Mouse (Mus musculus) liver, embryonic 11.5 days (tissue): Measurements from ENCODE around the gene Carmil1. TPM values are rescaled to one million over a fixed set of nuclear protein-coding genes. Genes with fewer than 3 reads are reported as not detected.
A peak's percentile ranks its signal among the peaks of the same experiment; 100 is the strongest.

Experiments used
- ATAC-seq: fragments of 200-750 bp; cut with Nextera tagmentation; replicated peaks from 2 replicates; pipeline ENCODE4 v1.8.0; 2017; ENCODE audit warnings: moderate number of reproducible peaks, mild to moderate bottlenecking, moderate TSS enrichment, moderate library complexity; ENCODE audit not compliant: low FRiP score
- DNase-seq: peaks from one replicate; pipeline ENCODE4 v3.0.0-alpha.2; 2017; ENCODE audit warnings: low spot score
- H3K27ac ChIP-seq: fragments of 300-500 bp; sonication (generic); 2 replicates; pipeline ENCODE4 v1.5.1; 2014; ENCODE audit warnings: mild to moderate bottlenecking, low read depth, low read length, control low read depth
- H3K27me3 ChIP-seq: fragments of 300-500 bp; sonication (generic); replicated peaks from 2 replicates; pipeline ENCODE4 v1.6.1; 2014; ENCODE audit warnings: low read length, mixed read lengths; ENCODE audit not compliant: control insufficient read depth, insufficient read depth
- H3K36me3 ChIP-seq: fragments of 300-500 bp; sonication (generic); 2 replicates; pipeline ENCODE4 v1.6.1; 2014; ENCODE audit warnings: mild to moderate bottlenecking, low read length, moderate library complexity, mixed read lengths; ENCODE audit not compliant: control insufficient read depth, insufficient read depth
- H3K4me1 ChIP-seq: fragments of 300-500 bp; sonication (generic); replicated peaks from 2 replicates; pipeline ENCODE4 v1.6.1; 2014; ENCODE audit warnings: low read length, mixed read lengths; ENCODE audit not compliant: control insufficient read depth, insufficient read depth
- H3K4me2 ChIP-seq: fragments of 300-500 bp; sonication (generic); 2 replicates; pipeline ENCODE4 v1.6.1; 2014; ENCODE audit warnings: mild to moderate bottlenecking, control low read depth, moderate library complexity
- H3K4me3 ChIP-seq: fragments of 300-500 bp; sonication (generic); 2 replicates; pipeline ENCODE4 v1.5.1; 2014; ENCODE audit warnings: low read depth, low read length, control low read depth
- H3K9ac ChIP-seq: fragments of 300-500 bp; sonication (generic); 2 replicates; pipeline ENCODE4 v1.6.1; 2014; ENCODE audit warnings: low read depth, low read length, control low read depth
- H3K9me3 ChIP-seq: fragments of 300-500 bp; sonication (generic); 2 replicates; pipeline ENCODE4 v1.6.1; 2016; ENCODE audit warnings: low read length, inconsistent platforms, mixed read lengths; ENCODE audit not compliant: control insufficient read depth
- WGBS: fragments of 180-500 bp; shearing (Covaris S2); extraction: QIAGEN DNeasy Blood & Tissue Kit; methylation state at CpG from one replicate; pipeline ENCODE4 v1.1.7; 2014; 5-methylcytosine and 5-hydroxymethylcytosine counted together
- polyA plus RNA-seq: library from polyadenylated mRNA; unstranded; fragments of >200 nt; fragmentation: Nextera tagmentation; extraction: Ambion mirVana; gene quantifications from 2 replicates; pipeline ENCODE4 v1.2.1, GENCODE M21; 2014

Carmil1 gene
- polyA plus RNA-seq, 1 experiment from 2014 or later, result 18.6 TPM

GRCm38 (mm10) chr13:24104016-24104415 lies 176.6 kb downstream of the Carmil1 start:
- Histone ChIP-seq H3K27me3 (no peaks in the 10 kb centered on the region), H3K27ac (no peak overlapping the region), H3K4me1 (no peaks in the 10 kb centered on the region), H3K4me2 (no peak overlapping the region), H3K4me3 (no peak overlapping the region), H3K9me3 (no peaks in the 10 kb centered on the region), H3K36me3 (no peaks in the 10 kb centered on the region), H3K9ac (no peak overlapping the region)
- no peak for ATAC-seq
- no peak for DNase-seq
- WGBS, result 30% methylated on average over 4 of the region's 4 CpGs

DNA sequence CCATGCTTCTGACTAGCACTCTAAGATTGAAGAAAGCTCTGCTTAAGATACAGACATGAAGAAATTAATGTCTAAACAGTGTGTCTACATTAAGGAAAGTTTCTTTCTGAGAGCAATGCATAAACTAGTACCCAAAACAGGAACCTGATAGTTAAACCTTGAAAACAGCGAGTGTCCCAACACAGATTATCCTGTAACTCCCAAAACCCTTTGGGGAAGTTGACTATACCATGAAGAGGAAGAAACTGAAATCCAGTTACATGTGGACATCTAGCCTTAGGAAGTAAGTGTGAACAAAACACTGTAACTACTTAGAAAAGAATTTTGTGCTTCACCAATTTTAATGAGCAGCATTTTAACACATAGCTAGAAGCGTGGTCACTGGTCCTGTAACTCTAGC lies 177.4 kb downstream of the Carmil1 start:
- Histone ChIP-seq H3K4me3 (no peak overlapping the region), H3K27me3 (no peaks in the 10 kb centered on the region), H3K9ac (no peak overlapping the region), H3K36me3 (no peaks in the 10 kb centered on the region), H3K9me3 (no peaks in the 10 kb centered on the region), H3K4me2 (no peak overlapping the region), H3K27ac (no peak overlapping the region), H3K4me1 (no peaks in the 10 kb centered on the region)
- WGBS, result 71% methylated on average over 2 of the region's 2 CpGs
- DNase-seq (no peak), ATAC-seq (no peak)

DNA sequence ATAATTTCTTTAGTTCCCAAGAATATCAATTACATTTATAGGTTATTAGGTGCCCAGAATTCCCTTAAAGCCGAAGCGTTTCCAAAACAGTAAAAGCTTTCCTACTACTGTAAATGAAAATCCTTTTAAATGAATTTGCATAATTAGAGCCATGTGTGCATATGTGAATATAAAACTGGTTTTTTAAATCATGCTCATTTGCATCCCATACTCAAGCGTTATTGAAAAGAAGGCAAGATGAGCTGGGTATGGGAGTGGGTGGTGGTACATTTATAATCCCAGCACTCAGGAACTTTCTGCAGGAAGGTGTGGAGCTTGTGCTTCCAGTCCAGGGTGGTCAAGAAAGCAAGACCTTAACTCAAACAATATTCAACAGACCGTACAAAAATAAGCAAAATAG lies 178.3 kb downstream of the Carmil1 start:
- ATAC-seq, result no peak

GRCm38 (mm10) chr13:24101157-24102130 lies 179.2 kb downstream of the Carmil1 start:
- H3K27me3 ChIP-seq, result no peaks in the 10 kb centered on the region

More for the DNA sequence above, 178.3 kb downstream of the Carmil1 start:
- 90% methylated on average over 4 of the region's 4 CpGs for WGBS
- Histone ChIP-seq H3K4me1 (no peaks in the 10 kb centered on the region), H3K27me3 (no peaks in the 10 kb centered on the region), H3K4me3 (no peak overlapping the region), H3K9ac (no peak overlapping the region), H3K9me3 (no peaks in the 10 kb centered on the region), H3K27ac (no peak overlapping the region), H3K4me2 (no peak overlapping the region), H3K36me3 (no peaks in the 10 kb centered on the region)
- no peak for DNase-seq

GRCm38 (mm10) chr13:24100516-24101094 lies 180.0 kb downstream of the Carmil1 start:
- Histone ChIP-seq H3K4me2 (no peak overlapping the region), H3K27ac (no peak overlapping the region), H3K9ac (no peak overlapping the region), H3K9me3 (no peaks in the 10 kb centered on the region), H3K36me3 (no peaks in the 10 kb centered on the region), H3K4me1 (no peaks in the 10 kb centered on the region), H3K27me3 (no peaks in the 10 kb centered on the region), H3K4me3 (no peak overlapping the region)
- ATAC-seq (peak; percentile 74), DNase-seq (no peak)
- WGBS, result 68% methylated on average over 11 of the region's 11 CpGs

More at GRCm38 (mm10) chr13:24101157-24102130, 179.2 kb downstream of the Carmil1 start:
- 67% methylated on average over 11 of the region's 11 CpGs for WGBS
- H3K4me3 ChIP-seq, result no peak overlapping the region
- no peaks in the 10 kb centered on the region for H3K9me3 ChIP-seq
- H3K4me2 ChIP-seq, result no peak overlapping the region
- no peaks in the 10 kb centered on the region for H3K4me1 ChIP-seq
- no peak for DNase-seq
- H3K9ac ChIP-seq, result no peak overlapping the region
- ATAC-seq, result no peak
- H3K36me3 ChIP-seq, result no peaks in the 10 kb centered on the region
- H3K27ac ChIP-seq, result no peak overlapping the region

DNA sequence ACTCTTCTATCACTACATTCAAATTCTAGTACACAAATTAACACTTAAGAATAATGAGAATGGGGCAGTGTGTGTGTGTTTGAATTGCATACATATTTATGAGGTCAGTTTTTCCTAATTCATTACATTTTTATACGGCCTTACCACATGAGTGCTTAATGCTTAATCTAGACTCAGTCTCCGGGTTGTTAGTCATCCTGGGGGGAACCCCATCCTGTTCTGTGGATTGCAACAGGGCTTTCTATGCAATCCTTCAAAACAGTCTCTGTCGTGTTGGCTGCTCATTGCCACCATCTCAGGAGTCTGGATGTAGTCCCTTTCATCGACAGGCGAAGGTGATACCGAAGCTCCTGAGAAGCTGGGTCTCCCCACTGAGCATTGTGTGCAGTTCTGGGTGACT lies 184.0 kb downstream of the Carmil1 start:
- Histone ChIP-seq H3K27ac (no peak overlapping the region), H3K4me1 (no peaks in the 10 kb centered on the region), H3K4me3 (no peak overlapping the region), H3K36me3 (no peaks in the 10 kb centered on the region), H3K4me2 (no peak overlapping the region), H3K9me3 (no peaks in the 10 kb centered on the region), H3K9ac (no peak overlapping the region), H3K27me3 (no peaks in the 10 kb centered on the region)
- 81% methylated on average over 6 of the region's 6 CpGs for WGBS
- no peak for DNase-seq
- no peak for ATAC-seq

DNA sequence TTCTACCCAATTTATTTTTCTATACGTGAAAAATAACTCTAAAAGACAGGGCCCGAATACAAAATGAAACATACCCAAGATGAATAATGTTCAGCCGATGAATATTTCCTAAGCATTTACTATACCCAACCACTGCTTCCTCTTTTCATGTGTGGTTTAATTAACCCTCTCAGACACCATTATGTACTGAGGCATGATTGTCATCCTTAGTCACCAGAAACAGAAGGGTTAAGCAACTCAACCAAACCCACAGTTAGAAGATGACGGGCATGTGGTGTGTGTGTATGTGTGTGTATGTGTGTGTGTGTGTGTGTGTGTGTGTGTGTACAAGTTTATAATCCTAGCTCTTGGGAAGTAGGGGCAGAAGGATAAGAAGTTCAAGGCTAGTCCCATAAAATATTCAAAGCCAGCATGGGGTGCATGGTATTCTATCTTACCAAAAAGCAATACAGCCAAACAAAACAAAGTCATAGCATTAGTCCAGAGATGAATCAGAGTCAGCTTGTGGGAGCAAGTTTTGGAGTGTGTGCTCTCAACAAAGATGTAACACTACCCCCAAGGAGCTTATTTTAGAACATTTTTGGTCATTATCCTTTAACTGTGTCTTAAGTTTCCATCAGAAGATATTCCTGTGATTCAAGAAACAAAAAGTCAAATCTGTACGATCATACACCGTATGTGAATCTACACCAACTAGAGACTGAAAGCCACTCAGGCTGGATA lies 185.6 kb downstream of the Carmil1 start:
- Histone ChIP-seq H3K4me2 (no peak overlapping the region), H3K27ac (no peak overlapping the region), H3K36me3 (no peaks in the 10 kb centered on the region), H3K4me3 (no peak overlapping the region), H3K9me3 (no peaks in the 10 kb centered on the region), H3K27me3 (no peaks in the 10 kb centered on the region), H3K4me1 (no peaks in the 10 kb centered on the region), H3K9ac (no peak overlapping the region)
- ATAC-seq (no peak), DNase-seq (no peak)
- WGBS, result 67% methylated on average over 6 of the region's 6 CpGs

DNA sequence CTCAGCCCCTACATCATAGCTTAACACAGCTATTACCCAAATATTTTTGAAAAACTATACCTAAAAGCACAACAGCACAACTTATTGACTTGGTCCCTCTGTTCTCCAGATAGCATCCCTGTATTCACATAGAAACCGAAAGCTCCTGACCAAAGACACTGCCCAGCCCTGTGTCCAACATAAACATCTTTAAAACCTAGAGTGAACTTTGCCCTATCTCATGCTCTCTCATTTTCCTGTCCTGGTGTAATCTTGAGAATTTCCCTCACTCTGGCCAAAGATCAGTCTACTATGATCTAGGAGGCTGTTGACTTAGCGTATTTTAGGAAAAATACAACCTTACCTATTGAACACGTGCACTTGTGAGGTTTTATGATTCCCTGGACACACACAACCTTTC lies 187.5 kb downstream of the Carmil1 start:
- 77% methylated on average over 3 of the region's 3 CpGs for WGBS
- DNase-seq, result no peak
- Histone ChIP-seq H3K4me1 (no peaks in the 10 kb centered on the region), H3K27me3 (no peaks in the 10 kb centered on the region), H3K4me3 (no peak overlapping the region), H3K9me3 (no peaks in the 10 kb centered on the region), H3K4me2 (no peak overlapping the region), H3K36me3 (no peaks in the 10 kb centered on the region), H3K9ac (no peak overlapping the region), H3K27ac (no peak overlapping the region)
- no peak for ATAC-seq
